Mouse (Mus musculus): ENCODE results near the gene Kcnip1.

- TF ChIP-seq POLR2A (IDR thresholded peaks at IDR 0.05; ENCODE audit: extremely low read depth, insufficient read depth, low read length) (no peak), CTCF (IDR thresholded peaks at IDR 0.05; ENCODE audit: low read depth, low read length) (no peak)
Observed at GRCm38 (mm10) chr11:33962688-33963407, 30.1 kb downstream of the Kcnip1 start, which contains the start of gene Kcnmb1.
